Mouse (Mus musculus) forebrain, embryonic 11.5 days (tissue): ENCODE data around the gene 1700001J03Rik. TPM values are rescaled to one million over a fixed set of nuclear protein-coding genes. Genes with fewer than 3 reads are reported as not detected.
"Not testable (repeated sequence)": the region's sequence is repeated elsewhere in the genome, so short reads cannot be mapped to it uniquely, and the experiment has no call there.

Source experiments
- ATAC-seq: fragments of 200-750 bp; cut with Nextera tagmentation; replicated peaks from 2 replicates; pipeline ENCODE4 v1.8.0; 2017; ENCODE audit warnings: moderate TSS enrichment; ENCODE audit not compliant: low FRiP score
- DNase-seq: peaks from one replicate; pipeline ENCODE4 v3.0.0-alpha.2; 2017; ENCODE audit warnings: low spot score
- H3K27ac ChIP-seq: fragments of 300-500 bp; sonication (generic); 2 replicates; pipeline ENCODE4 v1.5.1; 2014; ENCODE audit warnings: low read depth, low read length
- H3K27me3 ChIP-seq: fragments of 300-500 bp; sonication (generic); 2 replicates; pipeline ENCODE4 v1.6.1; 2014; ENCODE audit warnings: mild to moderate bottlenecking, low read length, mixed read lengths; ENCODE audit not compliant: control insufficient read depth, insufficient read depth
- H3K36me3 ChIP-seq: fragments of 300-500 bp; sonication (generic); 2 replicates; pipeline ENCODE4 v1.6.1; 2014; ENCODE audit warnings: mild to moderate bottlenecking, low read length, moderate library complexity, mixed read lengths; ENCODE audit not compliant: control insufficient read depth, insufficient read depth
- H3K4me1 ChIP-seq: fragments of 300-500 bp; sonication (generic); replicated peaks from 2 replicates; pipeline ENCODE4 v1.6.1; 2014; ENCODE audit warnings: low read length, mixed read lengths; ENCODE audit not compliant: control insufficient read depth, insufficient read depth
- H3K4me2 ChIP-seq: fragments of 300-500 bp; sonication (generic); 2 replicates; pipeline ENCODE4 v1.6.1; 2014; ENCODE audit warnings: low read depth, mild to moderate bottlenecking, low read length, moderate library complexity, mixed read lengths; ENCODE audit not compliant: severe bottlenecking
- H3K4me3 ChIP-seq: fragments of 300-500 bp; sonication (generic); 2 replicates; pipeline ENCODE4 v1.5.1; 2014; ENCODE audit warnings: low read depth, low read length
- H3K9ac ChIP-seq: fragments of 300-500 bp; sonication (generic); 2 replicates; pipeline ENCODE4 v1.6.1; 2014; ENCODE audit warnings: low read length
- H3K9me3 ChIP-seq: fragments of 300-500 bp; sonication (generic); 2 replicates; pipeline ENCODE4 v1.6.1; 2016; ENCODE audit warnings: low read length, mixed read lengths; ENCODE audit not compliant: control insufficient read depth
- WGBS: fragments of 180-500 bp; shearing (Covaris S2); extraction: QIAGEN DNeasy Blood & Tissue Kit; methylation state at CpG from one replicate; pipeline ENCODE4 v1.1.7; 2014; 5-methylcytosine and 5-hydroxymethylcytosine counted together
- polyA plus RNA-seq: library from polyadenylated mRNA; unstranded; fragments of >200 nt; fragmentation: Nextera tagmentation; extraction: Ambion mirVana; gene quantifications from 2 replicates; pipeline ENCODE4 v1.2.1, GENCODE M21; 2014

The 1700001J03Rik gene
- polyA plus RNA-seq, 1 experiment from 2014 or later = 0.33 TPM

DNA sequence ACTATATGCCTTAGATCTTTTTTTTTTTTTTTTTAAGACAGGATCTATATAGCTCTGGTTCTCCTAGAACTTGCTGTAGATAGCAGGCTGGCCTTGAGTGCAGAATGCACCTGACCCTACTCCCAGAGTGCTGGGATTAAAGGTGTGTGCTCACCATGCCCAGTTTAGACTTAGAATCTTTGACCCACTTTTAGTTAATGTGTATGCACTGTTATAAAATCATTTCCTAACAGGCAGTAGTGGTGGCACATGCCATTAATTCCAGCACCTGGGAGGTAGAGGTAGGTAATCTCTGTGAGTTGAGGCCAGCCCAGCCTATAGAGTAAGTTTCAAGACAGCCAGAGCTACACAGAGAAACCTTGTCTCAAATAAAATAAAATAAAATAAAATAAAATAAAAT, 14.0 kb upstream of the 1700001J03Rik start:
- ATAC-seq = no peak
- H3K9ac ChIP-seq = no peak overlapping the region
- H3K27me3 ChIP-seq = no peaks in the 10 kb centered on the region
- peaks cover 3% of the 10 kb centered on the region; the same call in 1 of the 2 replicates for H3K36me3 ChIP-seq
- H3K4me2 ChIP-seq = no peak overlapping the region
- no peak overlapping the region for H3K27ac ChIP-seq
- no peak for DNase-seq
- H3K4me1 ChIP-seq = no peaks in the 10 kb centered on the region
- H3K4me3 ChIP-seq = no peak overlapping the region
- no peaks in the 10 kb centered on the region; the same call in 1 of the 2 replicates for H3K9me3 ChIP-seq

DNA sequence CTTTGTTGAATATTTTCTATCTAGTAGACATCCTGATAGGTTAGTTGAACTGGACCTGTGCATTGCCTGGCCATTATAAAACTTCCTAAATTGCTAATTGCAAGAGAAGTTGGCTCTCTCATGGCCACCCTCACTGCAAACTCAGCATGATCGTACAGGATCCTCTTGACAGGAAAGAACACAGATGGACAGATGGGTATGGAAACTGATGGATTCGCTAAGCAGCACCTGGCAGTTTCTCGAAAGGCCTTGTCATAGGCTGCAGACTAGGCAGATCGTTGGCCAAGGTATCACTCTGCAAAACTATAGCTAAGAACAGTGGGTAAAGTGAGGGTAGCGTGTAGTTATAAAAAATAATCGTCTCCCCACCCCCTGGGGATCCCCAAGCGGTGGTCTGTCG, 8.3 kb upstream of the 1700001J03Rik start:
- H3K9me3 ChIP-seq = no peaks in the 10 kb centered on the region
- H3K27me3 ChIP-seq = no peaks in the 10 kb centered on the region
- H3K9ac ChIP-seq = no peak overlapping the region
- H3K4me2 ChIP-seq = no peak overlapping the region
- no peak overlapping the region for H3K4me3 ChIP-seq
- H3K27ac ChIP-seq = no peak overlapping the region
- no peaks in the 10 kb centered on the region for H3K36me3 ChIP-seq
- H3K4me1 ChIP-seq = no peaks in the 10 kb centered on the region
- DNase-seq (no peak), ATAC-seq (no peak)
- WGBS = 85% methylated on average over 8 of the region's 8 CpGs

GRCm38 (mm10) chr5:146190501-146191269, 5.6 kb upstream of the 1700001J03Rik start:
- H3K27ac ChIP-seq = no peak overlapping the region
- no peak overlapping the region for H3K4me3 ChIP-seq
- 62% methylated on average over 3 of the region's 3 CpGs for WGBS
- H3K9ac ChIP-seq = no peak overlapping the region
- H3K9me3 ChIP-seq = no peaks in the 10 kb centered on the region
- H3K36me3 ChIP-seq = no peaks in the 10 kb centered on the region
- H3K4me2 ChIP-seq = no peak overlapping the region
- no peak for DNase-seq
- H3K27me3 ChIP-seq = no peaks in the 10 kb centered on the region
- no peak for ATAC-seq
- no peaks in the 10 kb centered on the region for H3K4me1 ChIP-seq

GRCm38 (mm10) chr5:146190093-146190492, 5.0 kb upstream of the 1700001J03Rik start:
- ATAC-seq (no peak), DNase-seq (no peak)
- Histone ChIP-seq H3K4me1 (no peaks in the 10 kb centered on the region), H3K36me3 (no peaks in the 10 kb centered on the region), H3K9me3 (no peaks in the 10 kb centered on the region), H3K27ac (no peak overlapping the region), H3K4me3 (no peak overlapping the region), H3K9ac (no peak overlapping the region), H3K27me3 (no peaks in the 10 kb centered on the region), H3K4me2 (no peak overlapping the region)
- WGBS = 68% methylated on average over 4 of the region's 4 CpGs

GRCm38 (mm10) chr5:146188712-146189111, 3.6 kb upstream of the 1700001J03Rik start:
- no peak overlapping the region for H3K9ac ChIP-seq
- H3K9me3 ChIP-seq = 0 out of 2 replicates have a peak, but pooled peaks cover under 1% of the 10 kb centered on the region
- H3K27me3 ChIP-seq = no peaks in the 10 kb centered on the region
- H3K4me1 ChIP-seq = no peaks in the 10 kb centered on the region
- no peak overlapping the region for H3K27ac ChIP-seq
- 93% methylated on average over 7 of the region's 7 CpGs for WGBS
- no peak overlapping the region for H3K4me2 ChIP-seq
- ATAC-seq (no peak), DNase-seq (no peak)
- H3K36me3 ChIP-seq = no peaks in the 10 kb centered on the region
- H3K4me3 ChIP-seq = no peak overlapping the region

GRCm38 (mm10) chr5:146188144-146188543, 3.0 kb upstream of the 1700001J03Rik start:
- Histone ChIP-seq H3K27me3 (no peaks in the 10 kb centered on the region), H3K4me2 (no peak overlapping the region), H3K4me3 (no peak overlapping the region), H3K27ac (no peak overlapping the region), H3K4me1 (no peaks in the 10 kb centered on the region), H3K36me3 (no peaks in the 10 kb centered on the region), H3K9me3 (0 out of 2 replicates have a peak, but pooled peaks cover 3% of the 10 kb centered on the region), H3K9ac (no peak overlapping the region)
- 89% methylated on average over 1 of the region's 1 CpGs for WGBS
- ATAC-seq (no peak), DNase-seq (no peak)

GRCm38 (mm10) chr5:146187441-146187840, 2.3 kb upstream of the 1700001J03Rik start:
- not testable (repeated sequence) for H3K9me3 ChIP-seq, DNase-seq, H3K4me2 ChIP-seq, ATAC-seq, H3K27ac ChIP-seq, H3K4me3 ChIP-seq, H3K4me1 ChIP-seq, H3K9ac ChIP-seq, H3K27me3 ChIP-seq, H3K36me3 ChIP-seq
- 35% methylated on average over 5 of the region's 5 CpGs for WGBS

GRCm38 (mm10) chr5:146172744-146173143, 12.4 kb downstream of the 1700001J03Rik start:
- H3K36me3 ChIP-seq, ATAC-seq, H3K4me1 ChIP-seq, H3K4me2 ChIP-seq, H3K4me3 ChIP-seq, H3K27ac ChIP-seq, H3K9ac ChIP-seq, H3K9me3 ChIP-seq, H3K27me3 ChIP-seq: not testable (repeated sequence)
- WGBS = 70% methylated on average over 4 of the region's 4 CpGs
- peak; percentile 4 for DNase-seq

DNA sequence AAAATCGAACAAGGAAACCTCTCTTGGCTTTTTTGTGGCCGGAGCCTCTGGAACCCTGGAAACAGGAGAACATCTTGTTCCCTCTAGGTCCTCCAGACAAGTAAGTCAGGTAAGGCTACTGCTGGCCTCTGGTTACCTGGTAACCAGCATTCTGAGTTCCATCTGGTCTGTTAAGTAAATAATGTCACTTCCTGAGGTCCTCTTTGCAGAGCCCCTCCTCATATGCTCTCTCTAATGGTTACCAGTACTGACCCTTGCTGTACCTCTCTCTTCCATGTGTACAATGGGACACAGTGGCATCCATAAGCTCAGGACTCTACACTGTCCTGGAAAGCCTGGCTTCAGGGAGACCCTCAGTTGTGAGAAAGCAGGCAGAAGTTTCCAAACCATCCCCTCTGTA, 14.5 kb downstream of the 1700001J03Rik start, which contains the start of gene Gm6309:
Gene Gm6309 (minus strand): TSS at position 101 of the 400 bp plus-strand sequence.
- not testable (repeated sequence) for ATAC-seq, H3K4me1 ChIP-seq, H3K4me3 ChIP-seq, H3K27ac ChIP-seq, H3K9ac ChIP-seq, H3K27me3 ChIP-seq, H3K9me3 ChIP-seq, H3K36me3 ChIP-seq, H3K4me2 ChIP-seq
- peak; percentile 4 for DNase-seq
- WGBS = 82% methylated on average over 2 of the region's 2 CpGs
